Mouse (Mus musculus) testis, adult 2 months (tissue): ENCODE data around the gene E330034G19Rik.

Source experiments
- CTCF ChIP-seq: fragments of 200-500 bp; IDR thresholded peaks from 2 replicates; pipeline ENCODE4 v1.5.1; 2012; ENCODE audit warnings: low read depth, mild to moderate bottlenecking, inconsistent platforms, low read length, moderate library complexity; ENCODE audit not compliant: control insufficient read depth, insufficient read depth, insufficient replicate concordance
- POLR2A ChIP-seq: fragments of 200-500 bp; IDR thresholded peaks from 2 replicates; pipeline ENCODE4 v1.6.1; 2012; ENCODE audit warnings: low read depth, mild to moderate bottlenecking, inconsistent platforms, low read length, moderate library complexity; ENCODE audit not compliant: control insufficient read depth

GRCm38 (mm10) chr14:24262382-24262781 lies 30.6 kb upstream of the E330034G19Rik start:
- TF ChIP-seq CTCF: no peak
- TF ChIP-seq POLR2A: no peak
